In genomic region chr16:24094566-24094965, GRCm38 (mm10) we compare ENCODE assay signal across 15 mouse cellular contexts.
"Had no signal": no experiment of that assay in that cellular context is flagged by ENCODE, and none has a peak within 500 bp of the region (broad histone marks: within the 10 kb centered on the region; RNA-seq: fewer than 3 reads in every experiment).

No protein-coding gene starts in this region.

- H3K4me2 ChIP-seq: limb, embryonic 13.5 days; liver, embryonic 13.5 days; midbrain, embryonic 13.5 days had no signal

- H3K36me3 ChIP-seq: limb, embryonic 13.5 days; liver, embryonic 13.5 days; midbrain, embryonic 13.5 days had no signal

- H3K27me3 ChIP-seq: limb, embryonic 13.5 days; liver, embryonic 13.5 days; midbrain, embryonic 13.5 days had no signal

- H3K27ac ChIP-seq: layer of hippocampus, adult 2 months; limb, embryonic 13.5 days; liver, embryonic 13.5 days; midbrain, embryonic 13.5 days had no signal

- H3K4me3 ChIP-seq: layer of hippocampus, adult 2 months; limb, embryonic 13.5 days; liver, embryonic 13.5 days; midbrain, embryonic 13.5 days had no signal

- H3K9ac ChIP-seq: limb, embryonic 13.5 days; liver, embryonic 13.5 days; midbrain, embryonic 13.5 days had no signal

- ATAC-seq: lung, postnatal 0 days; midbrain, embryonic 13.5 days had no signal

- H3K9me3 ChIP-seq: limb, embryonic 13.5 days; liver, embryonic 13.5 days; midbrain, embryonic 13.5 days had no signal

- DNase-seq: kidney, adult 18-20 months; kidney, postnatal 10 days; kidney, postnatal 4 days; liver, embryonic 13.5 days; lung, adult 2 months; lung, postnatal 36 days; right cerebral cortex, adult 18-20 months; right cerebral cortex, postnatal 4 days; spleen, adult 18-20 months; thymus, adult 18-20 months; thymus, postnatal 25 days had no signal

- H3K4me1 ChIP-seq: limb, embryonic 13.5 days; midbrain, embryonic 13.5 days had no signal
